Mouse (Mus musculus) ES-E14 (cell line): ENCODE data around the gene Otud4. TPM values are rescaled to one million over a fixed set of nuclear protein-coding genes. Genes with fewer than 3 reads are reported as not detected.
"Not testable (repeated sequence)": the region's sequence is repeated elsewhere in the genome, so short reads cannot be mapped to it uniquely, and the experiment has no call there.

Experiments used
- DNase-seq: peaks from one replicate; pipeline ENCODE4 v3.0.0-alpha.2; 2013; ENCODE audit warnings: low read depth, low spot score
- H3K27ac ChIP-seq: 2 replicates; pipeline ENCODE4 v1.5.1; 2012; ENCODE audit warnings: low read depth, mild to moderate bottlenecking, low read length, moderate library complexity, mixed read lengths; ENCODE audit not compliant: poor library complexity, insufficient read depth, severe bottlenecking
- H3K36me3 ChIP-seq: 2 replicates; pipeline ENCODE4 v1.6.1; 2012; ENCODE audit warnings: mild to moderate bottlenecking, low read length, moderate library complexity, mixed read lengths; ENCODE audit not compliant: control insufficient read depth, poor library complexity, insufficient read depth, severe bottlenecking
- H3K4me1 ChIP-seq, 2 experiments: fragments of 150-350 bp in 1 of 2; sonication (generic) in 1 of 2; 2 replicates each; pipeline ENCODE4 v1.6.1; 2012; ENCODE audit warnings: low read length in 2 of 2, mild to moderate bottlenecking in 1 of 2, mixed read lengths in 1 of 2; ENCODE audit not compliant: control insufficient read depth in 2 of 2, insufficient read depth in 2 of 2, poor library complexity in 1 of 2
- H3K4me3 ChIP-seq, 2 experiments: fragments of 150-350 bp in 1 of 2; sonication (generic) in 1 of 2; 2 replicates each; pipeline ENCODE4 v1.5.1; 2012; ENCODE audit warnings: low read length in 2 of 2, low read depth in 1 of 2, mild to moderate bottlenecking in 1 of 2, mixed read lengths in 1 of 2; ENCODE audit not compliant: insufficient read depth in 1 of 2, poor library complexity in 1 of 2, severe bottlenecking in 1 of 2
- H3K9ac ChIP-seq: 2 replicates; pipeline ENCODE4 v1.6.1; 2012; ENCODE audit warnings: low read depth, mild to moderate bottlenecking, low read length, mixed read lengths; ENCODE audit not compliant: poor library complexity, insufficient read depth, severe bottlenecking
- H3K9me3 ChIP-seq: fragments of 150-350 bp; sonication (generic); 2 replicates; pipeline ENCODE4 v1.6.1; 2012; ENCODE audit warnings: low read depth, mild to moderate bottlenecking, low read length; ENCODE audit not compliant: control insufficient read depth, insufficient read depth
- CHD2 ChIP-seq: IDR thresholded peaks from 2 replicates; pipeline ENCODE4 v1.6.1; 2014; ENCODE audit warnings: mild to moderate bottlenecking, low read depth, low read length, inconsistent platforms
- HCFC1 ChIP-seq: IDR thresholded peaks from 2 replicates; pipeline ENCODE4 v1.6.1; 2012; ENCODE audit warnings: low read length, inconsistent platforms, borderline replicate concordance; ENCODE audit not compliant: insufficient read depth
- MAFK ChIP-seq: IDR thresholded peaks from 2 replicates; pipeline ENCODE4 v1.6.1; 2014; ENCODE audit warnings: mild to moderate bottlenecking, low read depth, low read length, inconsistent platforms; ENCODE audit not compliant: insufficient read depth
- ZC3H11A ChIP-seq: IDR thresholded peaks from 2 replicates; pipeline ENCODE4 v1.6.1; 2012; ENCODE audit warnings: low read depth, mild to moderate bottlenecking, inconsistent platforms, low read length, borderline replicate concordance
- ZNF384 ChIP-seq: IDR thresholded peaks from 2 replicates; pipeline ENCODE4 v1.6.1; 2012; ENCODE audit warnings: low read depth, low read length, inconsistent platforms
- in situ Hi-C, 2 experiments: fragments of 600-800 bp; cut with MboI; formaldehyde crosslinking; loops; one replicate each; pipeline ENCODE4 v1.15.1; 2025; ENCODE audit warnings: low sequenced_read_pairs in 2 of 2, inconsistent platforms in 1 of 2; ENCODE audit not compliant: unreplicated experiment in 2 of 2
- total RNA-seq: library from RNA; depleted of rRNA; stranded (reverse); fragments of 300-350 nt; gene quantifications from 2 replicates; pipeline ENCODE4 v1.2.3, GENCODE M21; 2012

Gene Otud4
- total RNA-seq, 1 experiment = 74.2 TPM

DNA sequence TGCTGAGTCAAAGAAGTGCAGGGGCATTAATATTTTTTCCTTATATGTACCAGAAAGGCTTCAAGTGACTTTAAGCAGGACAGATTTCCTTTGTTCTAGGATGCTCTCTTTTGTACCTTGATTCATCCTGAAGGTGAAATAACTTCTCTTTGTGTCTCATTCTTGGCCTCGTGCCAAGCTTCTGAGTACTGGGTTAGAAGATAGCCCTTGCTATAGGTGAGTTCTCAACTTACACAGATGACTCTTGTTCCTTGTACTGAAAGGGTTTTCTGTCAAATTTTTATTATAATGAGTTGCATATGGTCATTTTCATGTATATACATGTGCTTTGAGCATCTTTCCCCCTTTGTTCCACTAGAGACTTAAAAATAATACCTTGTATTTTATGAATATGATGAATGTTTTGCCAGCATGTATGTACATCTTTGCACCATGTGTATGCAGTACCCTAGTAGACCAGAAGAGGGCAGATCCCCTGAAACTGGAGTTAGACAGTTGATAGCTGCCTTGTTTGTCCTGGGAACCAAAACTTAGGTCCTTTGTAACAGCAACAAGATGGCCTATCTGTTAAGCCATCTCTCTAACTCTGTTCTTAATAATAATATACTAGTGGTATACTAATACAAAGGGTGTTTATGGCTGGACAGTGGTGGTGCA lies 10.9 kb downstream of the Otud4 start:
- H3K4me3 ChIP-seq = no peak overlapping the region
- 0 out of 4 replicates have a peak, but pooled peaks cover 0 to 2% of the 10 kb centered on the region in 2 experiments for H3K4me1 ChIP-seq
- DNase-seq = peak; percentile 56
- in situ Hi-C loops = no loop called here
- H3K27ac ChIP-seq = no peak overlapping the region
- peaks cover 4% of the 10 kb centered on the region; the same call in 1 of the 2 replicates for H3K36me3 ChIP-seq
- no peak overlapping the region for H3K9ac ChIP-seq
- TF ChIP-seq ZNF384 (no peak), ZC3H11A (no peak), CHD2 (no peak), MAFK (no peak), HCFC1 (no peak)
- H3K9me3 ChIP-seq = no peaks in the 10 kb centered on the region

- Histone ChIP-seq H3K9me3 (no peaks in the 10 kb centered on the region), H3K36me3 (peaks cover 2% of the 10 kb centered on the region; the same call in 1 of the 2 replicates), H3K4me1 (0 out of 4 replicates have a peak, but pooled peaks cover 0 to 2% of the 10 kb centered on the region in 2 experiments), H3K27ac (no peak overlapping the region), H3K4me3 (no peak overlapping the region), H3K9ac (no peak overlapping the region)
- in situ Hi-C loops = no loop called here
- TF ChIP-seq HCFC1 (no peak), ZC3H11A (no peak), MAFK (no peak), ZNF384 (no peak), CHD2 (no peak)
- DNase-seq = no peak
These were observed 14.3 kb downstream of the Otud4 start for GRCm38 (mm10) chr8:79653736-79654135.

- H3K36me3 ChIP-seq, in situ Hi-C loops, DNase-seq, H3K4me3 ChIP-seq, H3K9me3 ChIP-seq, H3K27ac ChIP-seq, H3K9ac ChIP-seq, H3K4me1 ChIP-seq: not testable (repeated sequence)
- TF ChIP-seq ZNF384 = peak; percentile 38; the same call in 1 of the 2 replicates
These were observed 19.3 kb downstream of the Otud4 start for GRCm38 (mm10) chr8:79658715-79659114.

- no peak for DNase-seq
- Histone ChIP-seq H3K27ac (no peak overlapping the region), H3K36me3 (peaks cover 19% of the 10 kb centered on the region), H3K9ac (no peak overlapping the region), H3K4me1 (peaks cover 0 to 2% of the 10 kb centered on the region in 2 experiments; a peak in 1 of 4 replicates), H3K9me3 (no peaks in the 10 kb centered on the region), H3K4me3 (no peak overlapping the region)
- in situ Hi-C loops = loop anchor here in 1 of 2 experiments (25.0 kb wide), 1 partner anchor 1061 kb away; the partner anchor contains the start of gene Smarca5
- TF ChIP-seq MAFK (no peak), ZC3H11A (no peak), CHD2 (no peak), ZNF384 (no peak), HCFC1 (no peak)
These were observed 37.0 kb downstream of the Otud4 start for GRCm38 (mm10) chr8:79676461-79676860.

- Histone ChIP-seq H3K27ac (no peak overlapping the region), H3K4me1 (peaks cover 0 to 2% of the 10 kb centered on the region in 2 experiments; a peak in 1 of 4 replicates), H3K9me3 (no peaks in the 10 kb centered on the region), H3K4me3 (no peak overlapping the region), H3K36me3 (peaks cover 7% of the 10 kb centered on the region), H3K9ac (no peak overlapping the region)
- no peak for TF ChIP-seq CHD2
- no peak for TF ChIP-seq MAFK
- TF ChIP-seq ZNF384 = no peak
- TF ChIP-seq HCFC1 = no peak
- TF ChIP-seq ZC3H11A = no peak
- in situ Hi-C loops = loop anchor here in 1 of 2 experiments (25.0 kb wide), 1 partner anchor 1058 kb away; the partner anchor contains the start of gene Smarca5
- no peak for DNase-seq
These were observed 39.6 kb downstream of the Otud4 start for GRCm38 (mm10) chr8:79679005-79679404.

DNA sequence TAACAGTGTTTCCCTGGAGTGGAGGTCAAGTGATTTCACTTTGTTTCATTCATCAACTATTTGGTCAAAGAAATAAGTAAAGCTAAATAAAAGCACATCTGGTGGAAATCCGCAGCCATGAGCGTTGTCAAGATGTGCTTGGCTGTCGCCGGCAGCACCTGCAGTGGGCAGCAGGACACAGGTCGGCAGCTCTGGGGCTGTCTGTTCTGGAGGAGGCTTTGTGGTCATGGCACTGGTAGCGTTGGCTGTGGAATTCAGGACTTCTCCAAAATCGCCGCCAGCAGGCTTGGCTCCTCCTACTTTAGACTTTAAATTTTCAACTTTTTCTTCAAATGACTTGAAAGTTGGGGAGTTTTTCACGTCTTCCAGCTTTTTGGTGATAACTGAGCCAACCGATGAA lies 40.7 kb downstream of the Otud4 start:
- not testable (repeated sequence) for H3K9me3 ChIP-seq, H3K9ac ChIP-seq, H3K36me3 ChIP-seq, H3K27ac ChIP-seq, DNase-seq, H3K4me1 ChIP-seq
- in situ Hi-C loops = loop anchor here in 1 of 2 experiments (25.0 kb wide), 1 partner anchor 1057 kb away; the partner anchor contains the start of gene Smarca5
- peak overlapping the region in 1 of 2 experiments; percentile 53; a peak in 2 of 4 replicates for H3K4me3 ChIP-seq
